Mouse (Mus musculus) forebrain, embryonic 10.5 days (tissue): ENCODE data around the gene Blvra. TPM values are rescaled to one million over a fixed set of nuclear protein-coding genes. Genes with fewer than 3 reads are reported as not detected.
A peak's percentile ranks its signal among the peaks of the same experiment; 100 is the strongest.

ENCODE experiments used
- DNase-seq: peaks from one replicate; pipeline ENCODE4 v3.0.0-alpha.2; 2017; ENCODE audit warnings: low spot score; ENCODE audit errors: extremely low spot score
- H3K27ac ChIP-seq: fragments of 300-500 bp; sonication (generic); 2 replicates; pipeline ENCODE4 v1.5.1; 2016; ENCODE audit warnings: mild to moderate bottlenecking
- H3K27me3 ChIP-seq: fragments of 300-500 bp; sonication (generic); 2 replicates; pipeline ENCODE4 v1.6.1; 2016; ENCODE audit warnings: mild to moderate bottlenecking; ENCODE audit not compliant: poor library complexity, severe bottlenecking
- H3K36me3 ChIP-seq: fragments of 300-500 bp; sonication (generic); replicated peaks from 2 replicates; pipeline ENCODE4 v1.6.1; 2016; ENCODE audit warnings: mild to moderate bottlenecking, moderate library complexity
- H3K4me1 ChIP-seq: fragments of 300-500 bp; sonication (generic); 2 replicates; pipeline ENCODE4 v1.6.1; 2016
- H3K4me3 ChIP-seq: fragments of 300-500 bp; sonication (generic); 2 replicates; pipeline ENCODE4 v1.5.1; 2016; ENCODE audit warnings: mild to moderate bottlenecking, moderate library complexity
- H3K9me3 ChIP-seq: fragments of 300-500 bp; sonication (generic); 2 replicates; pipeline ENCODE4 v1.6.1; 2016; ENCODE audit warnings: mild to moderate bottlenecking, moderate library complexity
- WGBS: fragments of 180-500 bp; shearing (Covaris S2); methylation state at CpG from one replicate; pipeline ENCODE4 v1.1.7; 2016; 5-methylcytosine and 5-hydroxymethylcytosine counted together
- microRNA-seq: library from miRNA; unstranded; fragments of <30 nt; microRNA quantifications from one replicate; pipeline ENCODE4, GENCODE M21; 2017
- polyA plus RNA-seq: library from polyadenylated mRNA; unstranded; fragments of >200 nt; fragmentation: Nextera tagmentation; extraction: Ambion mirVana; gene quantifications from 2 replicates; pipeline ENCODE4 v1.2.1, GENCODE M21; 2016

Gene Blvra
- polyA plus RNA-seq, 1 experiment from 2014 or later: 16.9 TPM

- Histone ChIP-seq H3K4me1 (peaks cover 36% of the 10 kb centered on the region), H3K27me3 (peaks cover 10% of the 10 kb centered on the region; the same call in 1 of the 2 replicates), H3K4me3 (no peak overlapping the region), H3K36me3 (peaks cover 36% of the 10 kb centered on the region), H3K9me3 (peaks cover 3% of the 10 kb centered on the region), H3K27ac (no peak overlapping the region)
- WGBS: 95% methylated on average over 7 of the region's 7 CpGs
- no peak for DNase-seq
Observed at GRCm38 (mm10) chr2:127140011-127140410, 69.5 kb downstream of the Blvra start.

GRCm38 (mm10) chr2:127142031-127142430, 71.6 kb downstream of the Blvra start:
- Histone ChIP-seq H3K36me3 (peaks cover 36% of the 10 kb centered on the region), H3K4me3 (peak overlapping the region; percentile 65; the same call in 1 of the 2 replicates), H3K27me3 (peaks cover 10% of the 10 kb centered on the region; the same call in 1 of the 2 replicates), H3K9me3 (peaks cover 3% of the 10 kb centered on the region), H3K4me1 (peaks cover 28% of the 10 kb centered on the region), H3K27ac (0 out of 2 replicates have a peak overlapping the region, but pooled peaks have one; percentile 86)
- WGBS: 90% methylated on average over 10 of the region's 10 CpGs
- DNase-seq: no peak

GRCm38 (mm10) chr2:127142577-127143157, 72.2 kb downstream of the Blvra start:
- Histone ChIP-seq H3K27ac (peak overlapping the region; percentile 86), H3K36me3 (peaks cover 36% of the 10 kb centered on the region), H3K4me3 (peak overlapping the region; percentile 65), H3K4me1 (peaks cover 24% of the 10 kb centered on the region), H3K9me3 (peaks cover 3% of the 10 kb centered on the region), H3K27me3 (peaks cover 10% of the 10 kb centered on the region; the same call in 1 of the 2 replicates)
- DNase-seq: no peak
- WGBS: 16% methylated on average over 6 of the region's 6 CpGs

- DNase-seq: peak; percentile 71
- H3K36me3 ChIP-seq: peaks cover 34% of the 10 kb centered on the region
- H3K27me3 ChIP-seq: peaks cover 10% of the 10 kb centered on the region; the same call in 1 of the 2 replicates
- peaks cover 3% of the 10 kb centered on the region for H3K9me3 ChIP-seq
- H3K4me3 ChIP-seq: peak within 1 kb of the TSS; percentile 65
- H3K4me1 ChIP-seq: peaks cover 24% of the 10 kb centered on the region
- peak within 1 kb of the TSS; percentile 86 for H3K27ac ChIP-seq
- 4% methylated on average over 31 of the region's 31 CpGs for WGBS
Observed at GRCm38 (mm10) chr2:127143158-127144063, 72.9 kb downstream of the Blvra start, which contains the start of gene Itpripl1. TSS of gene Itpripl1 (minus strand) at chr2:127143442.

GRCm38 (mm10) chr2:127145699-127146098, 75.2 kb downstream of the Blvra start:
- Histone ChIP-seq H3K9me3 (no peaks in the 10 kb centered on the region), H3K27ac (no peak overlapping the region), H3K4me3 (no peak overlapping the region), H3K27me3 (peaks cover 10% of the 10 kb centered on the region; the same call in 1 of the 2 replicates), H3K4me1 (peaks cover 24% of the 10 kb centered on the region), H3K36me3 (peaks cover 15% of the 10 kb centered on the region)
- no peak for DNase-seq
- WGBS: 91% methylated on average over 3 of the region's 3 CpGs

Small RNA genes lying within 50 kb of the gene (microRNA-seq; reads per million reads assigned to microRNA genes)
- not detected for gene Gm24081

Other genes starting within 250 kb of the Blvra start
- gene Trpm7, start 194.4 kb upstream of the Blvra start, polyA plus RNA-seq: 48.7 and 49.2 TPM in 2 replicates
- 33.8 and 34.9 TPM in 2 replicates for gene Sppl2a, start 137.4 kb upstream of the Blvra start, polyA plus RNA-seq
- 12.7 and 12.8 TPM in 2 replicates for gene Ap4e1, start 61.9 kb upstream of the Blvra start, polyA plus RNA-seq
- gene Ncaph, start 63.3 kb downstream of the Blvra start, polyA plus RNA-seq: 124 and 126 TPM in 2 replicates
- 17.6 and 18.3 TPM in 2 replicates for gene Itpripl1, start 72.8 kb downstream of the Blvra start, polyA plus RNA-seq
- gene 1810024B03Rik, start 137.6 kb downstream of the Blvra start, polyA plus RNA-seq: 2.5 and 3.2 TPM in 2 replicates
- gene Snrnp200, start 137.7 kb downstream of the Blvra start, polyA plus RNA-seq: 112 and 115 TPM in 2 replicates
- 44.3 and 50.5 TPM in 2 replicates for gene Ciao1, start 177.2 kb downstream of the Blvra start, polyA plus RNA-seq
- gene Tmem127, start 177.2 kb downstream of the Blvra start, polyA plus RNA-seq: 22.5 and 24.4 TPM in 2 replicates
- 85.6 and 88.1 TPM in 2 replicates for gene Stard7, start 199.6 kb downstream of the Blvra start, polyA plus RNA-seq